Mouse (Mus musculus) forebrain, embryonic 14.5 days (tissue): ENCODE results near the gene Arid5a. TPM values are rescaled to one million over a fixed set of nuclear protein-coding genes. Genes with fewer than 3 reads are reported as not detected.

Source experiments
- ATAC-seq: fragments of 200-750 bp; cut with Nextera tagmentation; 2 replicates; pipeline ENCODE4 v1.8.0; 2017; ENCODE audit warnings: mild to moderate bottlenecking, moderate library complexity
- DNase-seq: peaks from one replicate; pipeline ENCODE4 v3.0.0-alpha.2; 2015; ENCODE audit warnings: low spot score
- H3K27ac ChIP-seq: fragments of 300-500 bp; sonication (generic); 2 replicates; pipeline ENCODE4 v1.5.1; 2014; ENCODE audit warnings: low read depth, mild to moderate bottlenecking, control low read depth, low read length, moderate library complexity
- H3K27me3 ChIP-seq: fragments of 300-500 bp; sonication (generic); replicated peaks from 2 replicates; pipeline ENCODE4 v1.6.1; 2014; ENCODE audit warnings: low read length, control low read depth, mixed read lengths; ENCODE audit not compliant: control insufficient read depth, insufficient read depth
- H3K36me3 ChIP-seq: fragments of 300-500 bp; sonication (generic); 2 replicates; pipeline ENCODE4 v1.6.1; 2014; ENCODE audit warnings: low read length, control low read depth; ENCODE audit not compliant: control insufficient read depth, insufficient read depth
- H3K4me1 ChIP-seq: fragments of 300-500 bp; sonication (generic); 2 replicates; pipeline ENCODE4 v1.6.1; 2014; ENCODE audit warnings: antibody characterized with exemption, low read length, control low read depth; ENCODE audit not compliant: control insufficient read depth, insufficient read depth
- H3K4me2 ChIP-seq: fragments of 300-500 bp; sonication (generic); 2 replicates; pipeline ENCODE4 v1.6.1; 2014; ENCODE audit warnings: mild to moderate bottlenecking, control low read depth, low read length
- H3K4me3 ChIP-seq: fragments of 300-500 bp; sonication (generic); 2 replicates; pipeline ENCODE4 v1.5.1; 2014; ENCODE audit warnings: low read depth, low read length, control low read depth
- H3K9ac ChIP-seq: fragments of 300-500 bp; sonication (generic); 2 replicates; pipeline ENCODE4 v1.6.1; 2014; ENCODE audit warnings: mild to moderate bottlenecking, low read length, control low read depth, moderate library complexity
- H3K9me3 ChIP-seq: fragments of 300-500 bp; sonication (generic); replicated peaks from 2 replicates; pipeline ENCODE4 v1.6.1; 2016; ENCODE audit warnings: low read length, control low read depth, mixed read lengths; ENCODE audit not compliant: control insufficient read depth
- WGBS: fragments of 180-500 bp; shearing (Covaris S2); extraction: QIAGEN DNeasy Blood & Tissue Kit; methylation state at CpG from one replicate; pipeline ENCODE4 v1.1.7; 2014; 5-methylcytosine and 5-hydroxymethylcytosine counted together
- polyA plus RNA-seq: library from polyadenylated mRNA; unstranded; fragments of >200 nt; fragmentation: Nextera tagmentation; extraction: Ambion mirVana; gene quantifications from 2 replicates; pipeline ENCODE4 v1.2.1, GENCODE M21; 2014

Gene Arid5a
- polyA plus RNA-seq, 1 experiment from 2014 or later, result 1.8 TPM

DNA sequence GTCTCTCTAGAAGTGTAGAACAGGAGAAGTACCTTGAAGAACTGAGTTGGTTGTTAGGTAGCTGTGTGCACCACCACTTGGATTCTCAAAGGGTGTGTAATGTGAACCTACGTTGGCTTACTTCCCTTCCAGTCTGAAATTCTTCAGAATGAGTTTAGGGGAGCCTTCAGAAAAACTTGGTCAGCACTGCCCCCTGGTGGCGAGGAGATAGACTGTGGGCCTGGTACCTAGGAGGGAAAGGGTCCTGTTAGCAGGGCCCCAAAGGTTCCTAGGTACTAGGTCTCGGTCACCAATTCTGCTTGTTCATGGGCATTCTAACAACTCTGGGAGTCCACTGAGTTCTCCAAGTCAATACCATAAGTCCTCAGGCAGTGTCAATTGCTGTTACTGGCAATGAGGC, 28.3 kb upstream of the Arid5a start:
- Histone ChIP-seq H3K4me2 (no peak overlapping the region), H3K9ac (no peak overlapping the region), H3K27ac (no peak overlapping the region), H3K27me3 (no peaks in the 10 kb centered on the region), H3K9me3 (no peaks in the 10 kb centered on the region), H3K36me3 (no peaks in the 10 kb centered on the region), H3K4me3 (no peak overlapping the region), H3K4me1 (no peaks in the 10 kb centered on the region)
- DNase-seq, result peak; percentile 81
- 14% methylated on average over 3 of the region's 3 CpGs for WGBS
- no peak; the same call in 1 of the 2 replicates for ATAC-seq

DNA sequence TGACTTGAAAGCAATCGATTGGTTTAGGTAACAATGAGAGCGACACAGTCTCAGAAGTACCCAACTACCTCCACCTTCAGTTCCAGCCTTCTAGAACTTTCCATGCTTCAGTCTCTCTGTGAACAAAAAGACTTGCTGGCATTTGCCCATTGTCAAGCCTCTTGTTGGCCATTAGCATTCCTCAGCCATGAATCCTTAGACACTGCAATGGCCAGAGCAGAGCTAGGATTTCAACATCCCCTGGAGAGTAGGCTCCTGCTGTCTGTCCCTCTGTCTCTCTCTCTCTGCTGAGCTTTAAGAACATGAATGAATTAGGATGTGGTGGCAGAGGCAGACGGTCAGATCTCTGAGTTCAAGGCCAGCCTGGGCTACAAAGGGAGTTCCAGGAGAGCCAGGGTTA, 26.6 kb upstream of the Arid5a start:
- H3K36me3 ChIP-seq, result no peaks in the 10 kb centered on the region
- no peak overlapping the region for H3K4me2 ChIP-seq
- 89% methylated on average over 3 of the region's 3 CpGs for WGBS
- no peak for ATAC-seq
- no peak overlapping the region for H3K27ac ChIP-seq
- no peak overlapping the region for H3K4me3 ChIP-seq
- H3K9me3 ChIP-seq, result no peaks in the 10 kb centered on the region
- no peaks in the 10 kb centered on the region for H3K4me1 ChIP-seq
- DNase-seq, result no peak
- no peaks in the 10 kb centered on the region for H3K27me3 ChIP-seq
- H3K9ac ChIP-seq, result no peak overlapping the region

DNA sequence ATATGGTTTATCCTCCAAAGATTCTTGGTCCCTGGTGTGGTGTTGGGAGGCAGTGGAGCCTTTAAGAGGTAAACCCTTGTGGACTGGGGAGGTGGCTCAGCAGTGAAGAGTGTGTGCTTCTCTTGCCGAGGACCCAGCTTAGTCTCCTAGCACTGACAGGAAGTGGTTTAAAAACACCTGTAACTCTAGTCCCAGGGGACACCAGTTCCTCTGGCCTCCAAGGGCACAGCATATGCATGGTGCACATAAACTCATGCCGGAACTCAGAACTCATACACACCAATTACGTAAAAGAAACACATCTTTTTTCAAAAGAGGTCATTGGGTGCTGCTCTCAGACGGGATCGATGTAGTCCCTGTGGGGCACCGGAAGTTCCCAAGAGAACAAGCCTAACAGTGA, 25.7 kb upstream of the Arid5a start:
- H3K27ac ChIP-seq, result no peak overlapping the region
- WGBS, result 90% methylated on average over 6 of the region's 6 CpGs
- no peak overlapping the region for H3K4me3 ChIP-seq
- no peak overlapping the region for H3K4me2 ChIP-seq
- no peaks in the 10 kb centered on the region for H3K9me3 ChIP-seq
- no peak overlapping the region for H3K9ac ChIP-seq
- H3K27me3 ChIP-seq, result no peaks in the 10 kb centered on the region
- no peak for ATAC-seq
- no peak for DNase-seq
- no peaks in the 10 kb centered on the region for H3K36me3 ChIP-seq
- no peaks in the 10 kb centered on the region for H3K4me1 ChIP-seq

DNA sequence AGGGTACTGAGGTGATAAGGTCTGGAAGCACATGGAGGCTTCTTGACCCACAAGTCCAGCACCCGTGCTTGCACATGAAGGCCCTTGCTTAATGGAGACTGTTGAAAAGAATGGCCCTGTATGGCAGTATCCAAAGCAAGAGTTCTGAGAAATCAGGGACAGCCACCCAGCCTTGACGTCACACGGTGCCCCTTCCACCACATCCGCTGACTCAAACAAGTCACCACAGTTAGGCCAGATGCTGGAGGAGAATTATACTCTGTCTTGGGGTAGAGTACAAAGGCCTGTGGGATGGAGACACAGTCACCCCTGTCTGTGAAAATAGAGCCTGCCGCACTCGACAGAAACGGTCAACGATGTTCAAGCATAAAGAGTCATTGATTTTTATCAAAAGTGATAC, 14.1 kb upstream of the Arid5a start:
- no peak overlapping the region for H3K27ac ChIP-seq
- no peaks in the 10 kb centered on the region for H3K27me3 ChIP-seq
- H3K9me3 ChIP-seq, result no peaks in the 10 kb centered on the region
- no peaks in the 10 kb centered on the region for H3K4me1 ChIP-seq
- ATAC-seq, result no peak
- no peaks in the 10 kb centered on the region for H3K36me3 ChIP-seq
- H3K4me3 ChIP-seq, result no peak overlapping the region
- H3K4me2 ChIP-seq, result no peak overlapping the region
- DNase-seq, result no peak
- 94% methylated on average over 8 of the region's 8 CpGs for WGBS
- H3K9ac ChIP-seq, result no peak overlapping the region

DNA sequence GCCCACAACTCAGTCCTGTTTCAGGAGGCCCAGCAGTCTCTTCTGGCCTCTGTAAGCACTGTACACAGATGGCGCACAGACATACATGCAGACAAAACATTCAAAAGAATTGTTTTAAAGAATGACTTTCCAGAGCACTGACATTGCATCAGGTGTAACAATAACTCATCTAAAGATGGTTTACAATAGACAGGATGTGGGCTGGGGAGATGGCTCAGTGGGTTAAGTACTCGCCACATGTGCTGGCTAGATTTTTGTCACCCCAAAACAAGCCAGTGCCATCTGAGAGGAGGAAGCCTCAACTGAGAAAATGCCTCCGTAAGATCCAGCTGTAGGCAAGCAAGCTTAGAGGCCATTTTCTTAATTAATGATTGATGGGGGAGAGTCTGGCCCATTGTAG, 13.1 kb upstream of the Arid5a start:
- no peaks in the 10 kb centered on the region for H3K9me3 ChIP-seq
- H3K27me3 ChIP-seq, result no peaks in the 10 kb centered on the region
- no peak for ATAC-seq
- DNase-seq, result no peak
- no peak overlapping the region for H3K9ac ChIP-seq
- H3K4me3 ChIP-seq, result no peak overlapping the region
- no peaks in the 10 kb centered on the region for H3K4me1 ChIP-seq
- WGBS, result 82% methylated on average over 3 of the region's 3 CpGs
- no peaks in the 10 kb centered on the region for H3K36me3 ChIP-seq
- no peak overlapping the region for H3K27ac ChIP-seq
- no peak overlapping the region for H3K4me2 ChIP-seq

DNA sequence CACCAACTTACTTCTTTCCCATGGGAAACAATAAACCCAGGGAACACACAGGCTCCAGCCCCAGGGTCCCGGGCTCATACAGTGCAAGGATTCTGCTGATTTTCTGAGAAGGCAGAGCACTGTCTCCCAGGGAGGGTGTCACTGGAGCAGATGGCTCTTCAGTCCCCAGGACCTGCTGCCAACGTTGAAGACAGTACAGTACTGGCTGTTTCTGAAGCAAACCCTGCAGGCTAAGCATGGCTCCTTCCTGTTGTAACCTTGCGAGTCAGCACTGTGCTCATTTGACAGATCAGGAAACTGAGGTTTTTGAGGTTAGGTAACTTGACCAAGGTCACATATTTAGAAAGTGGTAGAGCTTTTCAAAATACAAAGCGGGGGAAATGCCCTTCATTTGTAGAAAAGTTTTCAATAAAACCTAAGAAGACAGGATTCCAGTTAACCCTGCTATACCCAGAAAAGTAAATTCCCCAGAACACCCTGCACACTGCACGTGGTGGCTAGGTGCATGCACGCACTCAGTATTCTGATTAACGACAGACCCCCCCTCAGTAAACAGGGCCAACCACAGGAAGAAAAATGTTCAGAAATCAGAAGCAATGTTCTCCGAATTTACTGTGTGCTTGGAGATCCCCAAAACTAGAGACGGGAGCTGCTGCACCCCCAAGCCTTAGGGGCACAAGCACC, 10.9 kb upstream of the Arid5a start:
- Histone ChIP-seq H3K9me3 (no peaks in the 10 kb centered on the region), H3K36me3 (no peaks in the 10 kb centered on the region), H3K9ac (no peak overlapping the region), H3K4me2 (no peak overlapping the region), H3K27me3 (no peaks in the 10 kb centered on the region), H3K27ac (no peak overlapping the region), H3K4me3 (no peak overlapping the region), H3K4me1 (no peaks in the 10 kb centered on the region)
- 77% methylated on average over 9 of the region's 9 CpGs for WGBS
- ATAC-seq (peak; percentile 50; the same call in 1 of the 2 replicates), DNase-seq (peak; percentile 36)

DNA sequence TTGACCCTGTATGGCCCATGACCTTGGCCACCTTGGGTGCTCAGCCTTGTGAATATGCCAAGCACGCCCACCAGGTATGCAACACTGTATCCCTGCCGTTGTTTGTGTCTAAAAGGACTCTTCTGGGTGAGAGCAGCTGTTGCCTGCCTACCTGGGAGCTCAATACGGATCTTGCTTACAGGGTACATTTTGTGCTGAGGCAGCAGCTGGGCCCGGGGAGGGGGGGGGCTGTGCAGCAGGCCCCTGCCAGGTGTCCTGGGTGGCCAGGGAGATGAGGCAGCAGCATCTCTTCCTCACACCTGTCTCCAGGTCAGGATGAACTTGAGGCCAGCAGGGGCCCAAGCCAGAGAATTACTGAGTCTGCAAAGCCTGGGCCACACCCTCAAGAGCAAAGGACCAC, 9.4 kb upstream of the Arid5a start:
- ATAC-seq (no peak), DNase-seq (no peak)
- 76% methylated on average over 4 of the region's 4 CpGs for WGBS
- Histone ChIP-seq H3K36me3 (no peaks in the 10 kb centered on the region), H3K27ac (no peak overlapping the region), H3K9ac (no peak overlapping the region), H3K4me3 (no peak overlapping the region), H3K4me1 (peaks cover 4% of the 10 kb centered on the region), H3K4me2 (no peak overlapping the region), H3K27me3 (no peaks in the 10 kb centered on the region), H3K9me3 (no peaks in the 10 kb centered on the region)

DNA sequence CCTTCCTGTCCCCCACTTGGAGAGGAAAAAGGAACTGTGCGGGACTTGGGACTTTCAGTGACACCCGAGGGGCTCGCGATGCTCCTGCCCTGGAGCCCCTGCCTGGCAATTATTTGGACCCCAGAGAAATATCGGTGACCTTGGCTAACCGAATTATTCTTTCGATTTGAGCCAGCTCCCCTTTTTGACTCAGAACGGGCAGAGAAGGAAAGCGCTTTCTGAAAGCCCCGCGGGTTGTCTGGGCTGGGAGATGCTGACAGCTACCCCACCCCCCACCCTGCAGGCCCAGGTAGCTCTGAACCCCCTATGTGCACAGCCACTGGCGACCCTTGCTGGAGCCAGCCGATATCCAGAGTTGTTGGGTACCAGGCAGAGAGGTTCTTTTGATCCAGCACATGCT, 8.4 kb upstream of the Arid5a start:
- H3K4me1 ChIP-seq, result peaks cover 4% of the 10 kb centered on the region

DNA sequence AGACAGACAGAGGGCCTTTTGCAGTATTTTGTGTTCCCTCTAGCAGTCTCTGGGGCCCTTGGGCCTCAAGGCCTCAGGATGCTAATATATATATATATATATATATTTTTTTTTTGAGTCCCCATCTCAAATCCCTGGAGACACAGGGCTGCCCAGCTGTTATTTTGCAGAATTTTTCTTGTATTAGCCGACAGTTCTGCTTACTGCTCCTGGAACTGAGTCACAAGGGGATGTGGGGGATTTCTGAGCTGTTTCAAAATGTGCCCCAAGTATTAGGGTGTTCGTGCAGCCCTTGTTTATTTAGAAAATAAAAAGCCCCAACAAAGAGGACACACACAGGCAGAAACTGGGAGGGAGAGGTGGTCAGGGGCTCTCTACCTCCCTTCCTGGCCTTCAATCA, 7.9 kb upstream of the Arid5a start:
- no peak overlapping the region for H3K4me2 ChIP-seq
- 69% methylated on average over 2 of the region's 2 CpGs for WGBS
- H3K36me3 ChIP-seq, result no peaks in the 10 kb centered on the region
- no peaks in the 10 kb centered on the region for H3K9me3 ChIP-seq
- H3K4me3 ChIP-seq, result no peak overlapping the region
- peaks cover 4% of the 10 kb centered on the region for H3K4me1 ChIP-seq
- DNase-seq (no peak), ATAC-seq (no peak)
- H3K27me3 ChIP-seq, result no peaks in the 10 kb centered on the region
- H3K27ac ChIP-seq, result no peak overlapping the region
- H3K9ac ChIP-seq, result no peak overlapping the region

More for the DNA sequence above, 8.4 kb upstream of the Arid5a start:
- WGBS, result 29% methylated on average over 13 of the region's 13 CpGs
- Histone ChIP-seq H3K36me3 (no peaks in the 10 kb centered on the region), H3K4me2 (no peak overlapping the region), H3K9me3 (no peaks in the 10 kb centered on the region), H3K27me3 (no peaks in the 10 kb centered on the region), H3K4me3 (no peak overlapping the region), H3K9ac (no peak overlapping the region), H3K27ac (no peak overlapping the region)
- DNase-seq, result no peak
- ATAC-seq, result no peak
